Mouse (Mus musculus) MEL (cell line): ENCODE results near the gene Prss2. TPM values are rescaled to one million over a fixed set of nuclear protein-coding genes. Genes with fewer than 3 reads are reported as not detected.

Experiments used
- DNase-seq: peaks from one replicate; pipeline ENCODE4 v3.0.0; 2011; ENCODE audit warnings: low read depth, low spot score
- H3K27ac ChIP-seq: 2 replicates; pipeline ENCODE4 v1.5.1; 2012; ENCODE audit warnings: low read depth, mild to moderate bottlenecking, control low read depth, low read length, moderate library complexity; ENCODE audit not compliant: control insufficient read depth
- H3K27me3 ChIP-seq, 2 experiments: fragments of 150-350 bp in 1 of 2; sonication (generic) in 1 of 2; 2 replicates each; pipeline ENCODE4 v1.6.1; 2012; ENCODE audit warnings: low read length in 2 of 2, mild to moderate bottlenecking in 2 of 2, improper control_type of control experiment in 1 of 2, moderate library complexity in 1 of 2; ENCODE audit not compliant: insufficient read depth in 2 of 2, control insufficient read depth in 1 of 2
- H3K36me3 ChIP-seq, 2 experiments: 2 replicates each; pipeline ENCODE4 v1.6.1; 2012 to 2014; ENCODE audit warnings: low read length in 2 of 2, improper control_type of control experiment in 1 of 2, inconsistent platforms in 1 of 2, mild to moderate bottlenecking in 1 of 2; ENCODE audit not compliant: insufficient read depth in 2 of 2, control insufficient read depth in 1 of 2
- H3K4me1 ChIP-seq, 2 experiments: fragments of 150-350 bp in 1 of 2; sonication (generic) in 1 of 2; 2 replicates each; pipeline ENCODE4 v1.6.1; 2012; ENCODE audit warnings: low read length in 2 of 2, improper control_type of control experiment in 1 of 2, mild to moderate bottlenecking in 1 of 2; ENCODE audit not compliant: insufficient read depth in 2 of 2, control insufficient read depth in 1 of 2
- H3K4me3 ChIP-seq, 2 experiments: fragments of 150-350 bp in 1 of 2; sonication (generic) in 1 of 2; 2 replicates each; pipeline ENCODE4 v1.5.1; 2012; ENCODE audit warnings: low read depth in 2 of 2, low read length in 2 of 2, mild to moderate bottlenecking in 2 of 2, moderate library complexity in 2 of 2, control low read depth in 1 of 2, improper control_type of control experiment in 1 of 2; ENCODE audit not compliant: control insufficient read depth in 1 of 2, insufficient read depth in 1 of 2
- H3K79me2 ChIP-seq: 2 replicates; pipeline ENCODE4 v1.6.1; 2012; ENCODE audit warnings: mild to moderate bottlenecking, low read length, moderate library complexity; ENCODE audit not compliant: control insufficient read depth, poor library complexity, insufficient read depth
- H3K9ac ChIP-seq: 2 replicates; pipeline ENCODE4 v1.6.1; 2012; ENCODE audit warnings: low read depth, mild to moderate bottlenecking, control low read depth, low read length, moderate library complexity; ENCODE audit not compliant: control insufficient read depth, poor library complexity, severe bottlenecking
- H3K9me3 ChIP-seq: fragments of 150-350 bp; sonication (generic); replicated peaks from 2 replicates; pipeline ENCODE4 v1.6.1; 2012; ENCODE audit warnings: mild to moderate bottlenecking, low read length, improper control_type of control experiment, moderate library complexity; ENCODE audit not compliant: insufficient read depth
- CHD1 ChIP-seq: IDR thresholded peaks from 2 replicates; pipeline ENCODE4 v1.6.1; 2012; ENCODE audit warnings: low read depth, mild to moderate bottlenecking, inconsistent platforms, low read length, improper control_type of control experiment
- CHD2 ChIP-seq: IDR thresholded peaks from 2 replicates; pipeline ENCODE4 v1.6.1; 2011; ENCODE audit warnings: low read length, improper control_type of control experiment
- ELF1 ChIP-seq: IDR thresholded peaks from 2 replicates; pipeline ENCODE4 v1.6.1; 2014; ENCODE audit warnings: low read depth, mild to moderate bottlenecking, inconsistent platforms, low read length, improper control_type of control experiment, moderate library complexity
- ETS1 ChIP-seq: IDR thresholded peaks from 2 replicates; pipeline ENCODE4 v1.6.1; 2012; ENCODE audit warnings: low read depth, mild to moderate bottlenecking, inconsistent platforms, low read length, improper control_type of control experiment, moderate library complexity
- GABPA ChIP-seq: IDR thresholded peaks from 2 replicates; pipeline ENCODE4 v1.6.1; 2012; ENCODE audit warnings: low read depth, mild to moderate bottlenecking, inconsistent platforms, low read length, improper control_type of control experiment, moderate library complexity
- GATA1 ChIP-seq: IDR thresholded peaks from 2 replicates; pipeline ENCODE4 v1.6.1; 2011; ENCODE audit warnings: low read depth, low read length, improper control_type of control experiment
- JUND ChIP-seq: IDR thresholded peaks from 2 replicates; pipeline ENCODE4 v1.6.1; 2011; ENCODE audit warnings: low read depth, mild to moderate bottlenecking, improper control_type of control experiment, low read length
- KAT2A ChIP-seq: conservative IDR thresholded peaks from 2 replicates; pipeline ENCODE4 v1.6.1; 2012; ENCODE audit warnings: low read depth, low read length, improper control_type of control experiment, inconsistent platforms
- MAFK ChIP-seq: IDR thresholded peaks from 2 replicates; pipeline ENCODE4 v1.6.1; 2011; ENCODE audit warnings: low read depth, mild to moderate bottlenecking, low read length, improper control_type of control experiment, borderline replicate concordance
- MAZ ChIP-seq: IDR thresholded peaks from 2 replicates; pipeline ENCODE4 v1.6.1; 2012; ENCODE audit warnings: low read depth, mild to moderate bottlenecking, inconsistent platforms, low read length, improper control_type of control experiment
- MYB ChIP-seq: IDR thresholded peaks from 2 replicates; pipeline ENCODE4 v1.6.1; 2011; ENCODE audit warnings: mild to moderate bottlenecking, low read depth, low read length, improper control_type of control experiment
- MYC ChIP-seq: IDR thresholded peaks from 2 replicates; pipeline ENCODE4 v1.6.1; 2011; ENCODE audit warnings: low read depth, mild to moderate bottlenecking, low read length, improper control_type of control experiment, moderate library complexity
- NELFE ChIP-seq: IDR thresholded peaks from 2 replicates; pipeline ENCODE4 v1.6.1; 2011; ENCODE audit warnings: low read depth, low read length, improper control_type of control experiment
- NRF1 ChIP-seq: IDR thresholded peaks from 2 replicates; pipeline ENCODE4 v1.6.1; 2014; ENCODE audit warnings: low read depth, mild to moderate bottlenecking, inconsistent platforms, low read length, improper control_type of control experiment, moderate library complexity; ENCODE audit not compliant: poor library complexity, insufficient read depth, severe bottlenecking
- POLR2AphosphoS2 ChIP-seq: IDR thresholded peaks from 2 replicates; pipeline ENCODE4 v1.6.1; 2011; ENCODE audit warnings: low read length, improper control_type of control experiment
- POLR2AphosphoS5 ChIP-seq: IDR thresholded peaks from 2 replicates; pipeline ENCODE4 v1.6.1; 2012; ENCODE audit warnings: low read depth, borderline replicate concordance, mild to moderate bottlenecking, inconsistent platforms, low read length, moderate library complexity, mixed read lengths
- SIN3A ChIP-seq: IDR thresholded peaks from 2 replicates; pipeline ENCODE4 v1.6.1; 2012; ENCODE audit warnings: low read length, improper control_type of control experiment, inconsistent platforms
- UBTF ChIP-seq: IDR thresholded peaks from 2 replicates; pipeline ENCODE4 v1.6.1; 2012; ENCODE audit warnings: low read depth, mild to moderate bottlenecking, inconsistent platforms, low read length, improper control_type of control experiment, moderate library complexity, borderline replicate concordance; ENCODE audit not compliant: insufficient read depth
- ZC3H11A ChIP-seq: IDR thresholded peaks from 2 replicates; pipeline ENCODE4 v1.6.1; 2012; ENCODE audit warnings: low read depth, mild to moderate bottlenecking, inconsistent platforms, low read length, improper control_type of control experiment
- ZKSCAN1 ChIP-seq: IDR thresholded peaks from 2 replicates; pipeline ENCODE4 v1.6.1; 2012; ENCODE audit warnings: low read depth, mild to moderate bottlenecking, inconsistent platforms, low read length, improper control_type of control experiment, moderate library complexity
- ZMIZ1 ChIP-seq: IDR thresholded peaks from 2 replicates; pipeline ENCODE4 v1.6.1; 2012; ENCODE audit warnings: low read depth, mild to moderate bottlenecking, inconsistent platforms, low read length, improper control_type of control experiment, moderate library complexity
- ZNF384 ChIP-seq: IDR thresholded peaks from 2 replicates; pipeline ENCODE4 v1.6.1; 2012; ENCODE audit warnings: low read depth, mild to moderate bottlenecking, inconsistent platforms, low read length, improper control_type of control experiment
- polyA plus RNA-seq, 2 experiments: library from polyadenylated mRNA; stranded (reverse) in 1 of 2; unstranded in 1 of 2; fragments of >175 nt in 1 of 2; fragments of >200 nt in 1 of 2; gene quantifications; 2 replicates each; pipeline versions ENCODE4 v1.2.1 to v1.2.4; 2012; ENCODE audit warnings: low replicate concordance in 2 of 2, low read depth in 1 of 2; ENCODE audit not compliant: insufficient read length in 2 of 2, insufficient read depth in 1 of 2, missing spikeins in 1 of 2
- total RNA-seq: library from RNA; depleted of rRNA; stranded (reverse); fragments of 300-350 nt; gene quantifications from 2 replicates; pipeline ENCODE4 v1.2.3, GENCODE M21; 2012; rRNA removed

Prss2 gene
- total RNA-seq (not detected in 2 replicates), polyA plus RNA-seq (not detected)

DNA sequence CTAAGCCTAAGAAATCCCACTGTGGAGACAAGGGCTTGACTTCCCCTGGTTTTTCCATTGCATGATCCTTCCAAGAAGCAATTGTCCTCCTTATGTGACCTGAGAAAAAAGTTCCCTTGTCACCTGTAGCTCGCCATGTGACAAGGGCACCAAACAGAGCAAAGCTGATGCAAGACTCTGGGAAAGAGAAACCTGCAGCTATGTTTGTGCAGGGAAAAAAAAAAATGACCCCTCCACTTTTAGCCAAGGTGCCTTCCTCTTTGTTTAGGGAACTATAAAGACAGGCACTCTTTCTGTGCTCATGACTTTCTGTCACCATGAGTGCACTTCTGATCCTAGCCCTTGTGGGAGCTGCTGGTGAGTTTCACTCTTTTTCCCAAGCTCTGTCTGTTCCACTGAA, at the start of gene Prss2:
Gene Prss2, plus strand, starts transcription at position 301 of the 400 bp plus-strand sequence.
- Histone ChIP-seq H3K4me3 (no peak within 1 kb of the TSS), H3K27ac (no peak within 1 kb of the TSS), H3K9me3 (no peaks in the 10 kb centered on the region)
- no peak for DNase-seq
- TF ChIP-seq GATA1 (no peak), CHD2 (no peak), MYB (no peak), UBTF (no peak), MYC (no peak), NELFE (no peak), GABPA (no peak)
- TF ChIP-seq, all 39 proteins: peak for 0
- Histone ChIP-seq H3K27me3 (no peaks in the 10 kb centered on the region), H3K4me1 (no peaks in the 10 kb centered on the region), H3K79me2 (no peaks in the 10 kb centered on the region), H3K36me3 (no peaks in the 10 kb centered on the region), H3K9ac (no peak within 1 kb of the TSS)

- no peak for DNase-seq
These were observed 22.2 kb upstream of the Prss2 start for GRCm38 (mm10) chr6:41499374-41499773.

GRCm38 (mm10) chr6:41504915-41505314, 16.7 kb upstream of the Prss2 start:
- Histone ChIP-seq H3K4me3 (no peak overlapping the region), H3K27ac (no peak overlapping the region), H3K36me3 (no peaks in the 10 kb centered on the region), H3K9ac (no peak overlapping the region), H3K4me1 (no peaks in the 10 kb centered on the region), H3K9me3 (no peaks in the 10 kb centered on the region), H3K79me2 (no peaks in the 10 kb centered on the region), H3K27me3 (no peaks in the 10 kb centered on the region; a peak in 1 of 4 replicates)
- no peak for DNase-seq
- TF ChIP-seq ZNF384, result no peak
- TF ChIP-seq JUND, result no peak
- TF ChIP-seq ZC3H11A, result no peak
- no peak for TF ChIP-seq ZMIZ1
- TF ChIP-seq MYC, result no peak
- no peak for TF ChIP-seq GABPA
- no peak for TF ChIP-seq MAZ
- no peak for TF ChIP-seq ELF1
- TF ChIP-seq CHD1, result no peak
- no peak for TF ChIP-seq ETS1
- no peak for TF ChIP-seq NELFE
- no peak for TF ChIP-seq POLR2AphosphoS5
- TF ChIP-seq NRF1, result no peak
- TF ChIP-seq KAT2A, result no peak
- TF ChIP-seq CHD2, result no peak
- no peak for TF ChIP-seq ZKSCAN1
- no peak for TF ChIP-seq SIN3A
- no peak for TF ChIP-seq MAFK
- TF ChIP-seq POLR2AphosphoS2, result no peak

More at GRCm38 (mm10) chr6:41499374-41499773, 22.2 kb upstream of the Prss2 start:
- H3K4me1 ChIP-seq, result no peaks in the 10 kb centered on the region
- no peak overlapping the region for H3K4me3 ChIP-seq
- no peaks in the 10 kb centered on the region for H3K79me2 ChIP-seq
- no peaks in the 10 kb centered on the region for H3K36me3 ChIP-seq
- TF ChIP-seq ELF1, result no peak
- no peak overlapping the region for H3K9ac ChIP-seq
- H3K27ac ChIP-seq, result no peak overlapping the region
- no peaks in the 10 kb centered on the region; a peak in 1 of 4 replicates for H3K27me3 ChIP-seq
- H3K9me3 ChIP-seq, result no peaks in the 10 kb centered on the region
